Mouse (Mus musculus) C2C12 (cell line): Measurements from ENCODE around the gene Fnip2.

Experiments used
- CTCF ChIP-seq: IDR thresholded peaks from one replicate; pipeline ENCODE4 v1.5.1; 2011; ENCODE audit not compliant: control insufficient read depth, insufficient read depth, insufficient read length
- USF1 ChIP-seq: IDR thresholded peaks from one replicate; pipeline ENCODE4 v1.6.1; 2011; ENCODE audit warnings: low read depth, mild to moderate bottlenecking, control low read depth, moderate library complexity

DNA sequence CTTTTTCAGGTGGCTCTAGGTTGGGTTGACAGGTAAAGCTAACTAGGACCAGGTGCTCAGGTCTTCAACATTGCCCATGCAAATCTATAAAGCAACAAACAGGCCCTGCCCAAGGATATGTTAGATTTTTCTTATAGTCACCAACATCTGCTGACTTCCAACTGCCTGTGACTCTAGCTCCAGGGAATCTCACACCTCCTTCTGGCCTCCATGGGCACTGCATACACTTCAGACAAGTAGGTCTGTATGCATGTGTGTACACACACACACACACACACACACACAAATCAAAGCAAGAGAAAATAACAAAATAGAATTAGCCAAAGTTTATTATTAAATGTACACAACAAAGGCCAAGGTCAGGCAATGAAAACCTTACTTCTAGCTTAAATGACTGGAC lies 134.0 kb downstream of the Fnip2 start:
- TF ChIP-seq CTCF (no peak), USF1 (no peak)
